ENCODE assay signal across 19 mouse cellular contexts in the genomic region with DNA sequence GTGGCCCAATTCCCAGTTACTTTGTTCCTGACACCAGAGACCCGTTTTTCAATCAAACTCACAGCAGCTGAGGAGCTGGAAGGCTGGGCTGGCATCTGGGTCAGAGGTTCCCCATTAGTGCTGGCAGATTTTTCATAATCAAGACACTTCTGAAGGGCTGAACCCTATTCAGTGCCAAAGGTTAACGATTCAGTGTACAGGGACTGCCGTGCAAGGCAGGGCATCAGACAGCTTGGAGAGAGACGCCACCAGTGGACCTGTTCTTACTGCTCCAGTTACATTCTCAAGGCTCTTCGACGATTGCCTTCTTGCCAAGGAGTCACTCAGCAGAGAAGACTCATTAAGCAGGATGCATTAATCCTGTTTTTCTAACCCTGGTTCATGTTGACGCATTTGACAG.
DNase-seq lines count a peak whose midpoint lies in the region; ATAC-seq lines count a peak whose summit lies in the region.
"Had no signal": no experiment of that assay in that cellular context is flagged by ENCODE, and none has a peak within 500 bp of the region (broad histone marks: within the 10 kb centered on the region; RNA-seq: fewer than 3 reads in every experiment).

No protein-coding gene starts in this region.

- DNase-seq in adrenal gland, postnatal 14 days, result peak; percentile 13
- DNase-seq in adrenal gland, adult 2 months, result no peak
- no peak for DNase-seq in kidney, postnatal 10 days
- DNase-seq in embryo, embryonic 10.5 days (ENCODE audit: low spot score), result peak; percentile 46
- no peak for DNase-seq in heart, postnatal 36 days
- DNase-seq: cerebellum, adult 2 months; gastrocnemius, postnatal 25 days; heart, adult 2 months; kidney, adult 8-10 months; liver, embryonic 13.5 days; lung, embryonic 14.5 days; lung, postnatal 36 days; thymus, postnatal 14 days had no signal

- H3K9ac ChIP-seq in kidney, embryonic 14.5 days (ENCODE audit: low read depth, low read length), result no peak overlapping the region
- no peak overlapping the region for H3K9ac ChIP-seq in midbrain, embryonic 16.5 days (ENCODE audit: low read depth, low read length)
- H3K9ac ChIP-seq: limb, embryonic 13.5 days; liver, embryonic 13.5 days; lung, embryonic 14.5 days had no signal

- H3K4me3 ChIP-seq in kidney, embryonic 14.5 days (ENCODE audit: low read length), result no peak overlapping the region
- no peak overlapping the region for H3K4me3 ChIP-seq in midbrain, embryonic 16.5 days (ENCODE audit: low read depth, low read length)
- H3K4me3 ChIP-seq: heart, adult 2 months; limb, embryonic 13.5 days; liver, embryonic 13.5 days had no signal

- H3K27ac ChIP-seq in kidney, embryonic 14.5 days (ENCODE audit: low read depth, low read length), result no peak overlapping the region
- no peak overlapping the region for H3K27ac ChIP-seq in midbrain, embryonic 16.5 days (ENCODE audit: low read length)
- H3K27ac ChIP-seq: heart, adult 2 months; limb, embryonic 13.5 days; liver, embryonic 13.5 days had no signal

- H3K27me3 ChIP-seq in kidney, embryonic 14.5 days (ENCODE audit: control insufficient read depth, insufficient read depth, low read length), result no peaks in the 10 kb centered on the region
- no peaks in the 10 kb centered on the region for H3K27me3 ChIP-seq in midbrain, embryonic 16.5 days (ENCODE audit: control insufficient read depth, insufficient read depth, low read depth, low read length)
- H3K27me3 ChIP-seq: limb, embryonic 13.5 days; liver, embryonic 13.5 days had no signal

- no peaks in the 10 kb centered on the region for H3K4me1 ChIP-seq in kidney, embryonic 14.5 days (ENCODE audit: control insufficient read depth, insufficient read depth, low read length)
- no peaks in the 10 kb centered on the region for H3K4me1 ChIP-seq in midbrain, embryonic 16.5 days (ENCODE audit: control insufficient read depth, insufficient read depth, low read length)
- H3K4me1 ChIP-seq: liver, embryonic 13.5 days had no signal

- intact Hi-C loops in heart, postnatal 36 days (cut with DNase I), result no loop called here

- no peaks in the 10 kb centered on the region for H3K9me3 ChIP-seq in kidney, embryonic 14.5 days (ENCODE audit: control insufficient read depth, low read length)
- H3K9me3 ChIP-seq in midbrain, embryonic 16.5 days (replicated peaks; ENCODE audit: control insufficient read depth, low read length, poor library complexity, severe bottlenecking), result no peaks in the 10 kb centered on the region
- H3K9me3 ChIP-seq: limb, embryonic 13.5 days; liver, embryonic 13.5 days had no signal

- no peaks in the 10 kb centered on the region for H3K36me3 ChIP-seq in kidney, embryonic 14.5 days (ENCODE audit: control insufficient read depth, insufficient read depth, low read length)
- H3K36me3 ChIP-seq in midbrain, embryonic 16.5 days (ENCODE audit: control insufficient read depth, insufficient read depth, low read length), result no peaks in the 10 kb centered on the region
- H3K36me3 ChIP-seq: limb, embryonic 13.5 days; liver, embryonic 13.5 days had no signal

- WGBS in kidney, embryonic 14.5 days, result 32% methylated on average over 7 of the region's 7 CpGs
- WGBS in midbrain, embryonic 16.5 days, result 54% methylated on average over 7 of the region's 7 CpGs

- no peak overlapping the region for H3K4me2 ChIP-seq in kidney, embryonic 14.5 days (replicated peaks; ENCODE audit: low read depth, low read length)
- no peak overlapping the region for H3K4me2 ChIP-seq in midbrain, embryonic 16.5 days (ENCODE audit: low read length)
- H3K4me2 ChIP-seq: limb, embryonic 13.5 days; liver, embryonic 13.5 days; lung, embryonic 14.5 days had no signal

- peak; percentile 35; the same call in 1 of the 2 replicates for ATAC-seq in kidney, embryonic 14.5 days (ENCODE audit: low FRiP score, low TSS enrichment)
- peak; percentile 66 for ATAC-seq in midbrain, embryonic 16.5 days
- ATAC-seq: CD4-positive, CD25-positive, alpha-beta regulatory T cell, adult 4 months; inflammation-experienced regulatory T-cells, adult 6 months; Patski had no signal

Comparison
In these comparisons a context has a peak if more than half of its experiments do, and no peak if none do; other contexts are left out.
1. DNase-seq: peak in adrenal gland, postnatal 14 days (single experiment) and embryo, embryonic 10.5 days (single experiment); none in adrenal gland, adult 2 months (single experiment), kidney, postnatal 10 days (single experiment) and heart, postnatal 36 days (0 of 2).